ENCODE assay signal across 15 mouse cellular contexts in genomic region chr8:50300316-50300715, GRCm38 (mm10).
"Had no signal": no experiment of that assay in that cellular context is flagged by ENCODE, and none has a peak within 500 bp of the region (broad histone marks: within the 10 kb centered on the region; RNA-seq: fewer than 3 reads in every experiment).

No protein-coding gene starts in this region.

- H3K9me3 ChIP-seq: intestine, embryonic 15.5 days; limb, embryonic 10.5 days; liver, embryonic 15.5 days; neural tube, embryonic 15.5 days had no signal

- H3K4me2 ChIP-seq: intestine, embryonic 15.5 days; liver, embryonic 11.5 days; liver, embryonic 15.5 days; neural tube, embryonic 15.5 days had no signal

- H3K27ac ChIP-seq: intestine, embryonic 15.5 days; left cerebral cortex, adult 2 months; limb, embryonic 10.5 days; liver, embryonic 15.5 days; neural tube, embryonic 15.5 days had no signal

- H3K36me3 ChIP-seq: intestine, embryonic 15.5 days; limb, embryonic 10.5 days; liver, embryonic 15.5 days; neural tube, embryonic 15.5 days had no signal

- H3K4me3 ChIP-seq: intestine, embryonic 15.5 days; left cerebral cortex, adult 2 months; limb, embryonic 10.5 days; liver, embryonic 15.5 days; neural tube, embryonic 15.5 days had no signal

- ATAC-seq: intestine, embryonic 15.5 days; lung, postnatal 0 days had no signal

- H3K9ac ChIP-seq: intestine, embryonic 15.5 days; liver, embryonic 15.5 days; neural tube, embryonic 15.5 days had no signal

- H3K27me3 ChIP-seq: intestine, embryonic 15.5 days; liver, embryonic 15.5 days; neural tube, embryonic 15.5 days had no signal

- H3K4me1 ChIP-seq: intestine, embryonic 15.5 days; limb, embryonic 10.5 days; liver, embryonic 15.5 days; neural tube, embryonic 15.5 days had no signal

- DNase-seq: kidney, adult 18-20 months; kidney, postnatal 10 days; kidney, postnatal 4 days; lung, adult 2 months; lung, postnatal 36 days; right cerebral cortex, postnatal 25 days; thymus, adult 18-20 months; thymus, postnatal 14 days had no signal
